Mouse (Mus musculus) liver, postnatal 0 days (tissue): ENCODE measurements around the gene Klhl6.

Source experiments
- CTCF ChIP-seq: sonication (generic); IDR thresholded peaks from 2 replicates; pipeline ENCODE4 v1.5.1; 2016; ENCODE audit warnings: antibody characterized with exemption, low read depth
- EP300 ChIP-seq: IDR thresholded peaks from 2 replicates; pipeline ENCODE4 v1.6.1; 2016; ENCODE audit warnings: antibody characterized with exemption, low read depth, mild to moderate bottlenecking

DNA sequence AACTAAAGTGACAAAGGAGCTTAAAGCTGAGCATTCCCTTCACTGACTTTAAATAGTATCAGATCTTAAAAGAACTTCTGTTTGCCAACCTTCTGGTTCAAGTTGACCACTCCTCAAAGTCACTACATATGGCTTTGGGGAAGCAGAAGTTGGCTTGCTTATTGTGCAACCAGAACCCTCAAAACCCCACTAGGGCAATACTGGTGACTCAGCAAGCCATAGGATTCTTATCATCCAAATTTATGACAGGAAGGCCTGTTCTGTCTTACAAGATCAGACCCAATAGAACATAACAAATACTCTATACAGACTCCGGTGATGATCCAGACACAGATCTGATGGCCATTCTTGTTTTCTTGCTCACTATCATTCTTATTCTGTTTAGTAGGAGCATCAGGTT is 9.4 kb downstream of the Klhl6 start:
- no peak for TF ChIP-seq CTCF
- peak; percentile 44; the same call in 1 of the 2 replicates for TF ChIP-seq EP300
